Mouse (Mus musculus): ENCODE results near the gene Cemip.

Gene Cemip

GRCm38 (mm10) chr7:84096501-84096900, 10.2 kb upstream of the Cemip start:
- no peak for DNase-seq (ENCODE audit: low spot score in 2 of 2)

GRCm38 (mm10) chr7:84090793-84091192, 4.5 kb upstream of the Cemip start:
- DNase-seq (ENCODE audit: low spot score in 2 of 2): no peak

GRCm38 (mm10) chr7:84089777-84090176, 3.5 kb upstream of the Cemip start:
- DNase-seq (ENCODE audit: low spot score in 2 of 2): peak in 1 of 2 experiments; percentile 15

GRCm38 (mm10) chr7:84088971-84089370, 2.7 kb upstream of the Cemip start:
- peak; percentile 44 to 75 for DNase-seq (ENCODE audit: low spot score in 2 of 2)

- DNase-seq (ENCODE audit: low spot score in 2 of 2): no peak
These were observed 1.9 kb upstream of the Cemip start for GRCm38 (mm10) chr7:84088191-84088590.

GRCm38 (mm10) chr7:84085049-84085945, 1.0 kb downstream of the Cemip start:
- DNase-seq (ENCODE audit: low spot score in 2 of 2): peak; percentile 18 to 64

GRCm38 (mm10) chr7:84077257-84078013, 8.9 kb downstream of the Cemip start:
- no peak for DNase-seq (ENCODE audit: low spot score in 2 of 2)

- DNase-seq (ENCODE audit: low spot score in 2 of 2): no peak
These were observed 12.0 kb downstream of the Cemip start for GRCm38 (mm10) chr7:84074266-84074665.

- DNase-seq (ENCODE audit: low spot score in 2 of 2): no peak
These were observed 12.4 kb downstream of the Cemip start for GRCm38 (mm10) chr7:84073856-84074255.

GRCm38 (mm10) chr7:84068931-84069330, 17.4 kb downstream of the Cemip start:
- DNase-seq (ENCODE audit: low spot score in 2 of 2): no peak

GRCm38 (mm10) chr7:84059799-84060198, 26.5 kb downstream of the Cemip start:
- DNase-seq (ENCODE audit: low spot score in 2 of 2): no peak

- no peak for DNase-seq (ENCODE audit: low spot score in 2 of 2)
These were observed 30.2 kb downstream of the Cemip start for GRCm38 (mm10) chr7:84055961-84056629.

- no peak for DNase-seq (ENCODE audit: low spot score in 2 of 2)
These were observed 32.4 kb downstream of the Cemip start for GRCm38 (mm10) chr7:84053856-84054255.

- no peak for DNase-seq (ENCODE audit: low spot score in 2 of 2)
These were observed 34.9 kb downstream of the Cemip start for GRCm38 (mm10) chr7:84051423-84051822.

GRCm38 (mm10) chr7:84045546-84045945, 40.8 kb downstream of the Cemip start:
- DNase-seq (ENCODE audit: low spot score in 2 of 2): no peak

GRCm38 (mm10) chr7:84044581-84045290, 41.6 kb downstream of the Cemip start:
- no peak for DNase-seq (ENCODE audit: low spot score in 2 of 2)

GRCm38 (mm10) chr7:84042726-84043125, 43.6 kb downstream of the Cemip start:
- no peak for DNase-seq (ENCODE audit: low spot score in 2 of 2)

- no peak for DNase-seq (ENCODE audit: low spot score in 2 of 2)
These were observed 46.3 kb downstream of the Cemip start for GRCm38 (mm10) chr7:84039856-84040522.

- DNase-seq (ENCODE audit: low spot score in 2 of 2): no peak
These were observed 47.7 kb downstream of the Cemip start for GRCm38 (mm10) chr7:84038642-84039041.

GRCm38 (mm10) chr7:84032831-84033230, 53.5 kb downstream of the Cemip start:
- no peak for DNase-seq (ENCODE audit: low spot score in 2 of 2)
